Mouse (Mus musculus) ES-Bruce4 (cell line): Measurements from ENCODE around the gene Aak1. TPM values are rescaled to one million over a fixed set of nuclear protein-coding genes. Genes with fewer than 3 reads are reported as not detected.

Source experiments
- H3K27ac ChIP-seq: 2 replicates; pipeline ENCODE4 v1.5.1; 2012; ENCODE audit warnings: low read length, inconsistent platforms; ENCODE audit not compliant: insufficient read depth
- H3K27me3 ChIP-seq: 2 replicates; pipeline ENCODE4 v1.6.1; 2012; ENCODE audit warnings: mild to moderate bottlenecking, low read length, inconsistent platforms; ENCODE audit not compliant: control insufficient read depth, poor library complexity, insufficient read depth, severe bottlenecking
- H3K36me3 ChIP-seq: 2 replicates; pipeline ENCODE4 v1.6.1; 2012; ENCODE audit warnings: inconsistent platforms, mild to moderate bottlenecking, low read length, moderate library complexity; ENCODE audit not compliant: control insufficient read depth, poor library complexity, insufficient read depth, severe bottlenecking
- H3K4me1 ChIP-seq: one replicate; pipeline ENCODE4 v1.8.1; 2011; ENCODE audit warnings: low read length; ENCODE audit not compliant: control insufficient read depth, insufficient read depth
- H3K4me3 ChIP-seq: 2 replicates; pipeline ENCODE4 v1.5.1; 2011; ENCODE audit warnings: low read depth, mild to moderate bottlenecking, low read length
- H3K9ac ChIP-seq: 2 replicates; pipeline ENCODE4 v1.6.1; 2012; ENCODE audit warnings: low read depth, mild to moderate bottlenecking, inconsistent platforms; ENCODE audit not compliant: poor library complexity, severe bottlenecking
- H3K9me3 ChIP-seq: replicated peaks from 2 replicates; pipeline ENCODE4 v1.6.1; 2012; ENCODE audit warnings: mild to moderate bottlenecking, low read length, inconsistent platforms; ENCODE audit not compliant: control insufficient read depth, poor library complexity, insufficient read depth, severe bottlenecking
- CTCF ChIP-seq: IDR thresholded peaks from one replicate; pipeline ENCODE4 v1.8.1; 2011; ENCODE audit warnings: low read depth, low read length
- EP300 ChIP-seq: IDR thresholded peaks from 2 replicates; pipeline ENCODE4 v1.6.1; 2011; ENCODE audit warnings: low read depth, low read length; ENCODE audit not compliant: insufficient read depth
- POLR2A ChIP-seq: IDR thresholded peaks from one replicate; pipeline ENCODE4 v1.8.1; 2011; ENCODE audit warnings: low read length; ENCODE audit not compliant: insufficient read depth
- polyA plus RNA-seq: library from polyadenylated mRNA; stranded (reverse); fragments of >200 nt; gene quantifications from 2 replicates; pipeline ENCODE4 v1.2.4, GENCODE M21; 2011; ENCODE audit warnings: low read depth; ENCODE audit not compliant: missing spikeins, insufficient read depth, insufficient read length

The Aak1 gene
- polyA plus RNA-seq, 1 experiment: 38.2 TPM

- TF ChIP-seq POLR2A: no peak
- no peak for TF ChIP-seq EP300
- no peak for TF ChIP-seq CTCF
- Histone ChIP-seq H3K36me3 (no peaks in the 10 kb centered on the region), H3K27ac (no peak overlapping the region), H3K4me1 (no peaks in the 10 kb centered on the region), H3K9ac (no peak overlapping the region), H3K27me3 (no peaks in the 10 kb centered on the region), H3K4me3 (no peak overlapping the region), H3K9me3 (no peaks in the 10 kb centered on the region)
These were observed 36.7 kb downstream of the Aak1 start for GRCm38 (mm10) chr6:86885816-86886529.

GRCm38 (mm10) chr6:86886803-86887202, 37.5 kb downstream of the Aak1 start:
- no peaks in the 10 kb centered on the region for H3K9me3 ChIP-seq
- no peaks in the 10 kb centered on the region for H3K4me1 ChIP-seq
- no peak overlapping the region for H3K9ac ChIP-seq
- no peaks in the 10 kb centered on the region for H3K36me3 ChIP-seq
- H3K27me3 ChIP-seq: no peaks in the 10 kb centered on the region
- H3K4me3 ChIP-seq: no peak overlapping the region
- no peak for TF ChIP-seq EP300
- TF ChIP-seq POLR2A: no peak
- no peak for TF ChIP-seq CTCF
- H3K27ac ChIP-seq: no peak overlapping the region

DNA sequence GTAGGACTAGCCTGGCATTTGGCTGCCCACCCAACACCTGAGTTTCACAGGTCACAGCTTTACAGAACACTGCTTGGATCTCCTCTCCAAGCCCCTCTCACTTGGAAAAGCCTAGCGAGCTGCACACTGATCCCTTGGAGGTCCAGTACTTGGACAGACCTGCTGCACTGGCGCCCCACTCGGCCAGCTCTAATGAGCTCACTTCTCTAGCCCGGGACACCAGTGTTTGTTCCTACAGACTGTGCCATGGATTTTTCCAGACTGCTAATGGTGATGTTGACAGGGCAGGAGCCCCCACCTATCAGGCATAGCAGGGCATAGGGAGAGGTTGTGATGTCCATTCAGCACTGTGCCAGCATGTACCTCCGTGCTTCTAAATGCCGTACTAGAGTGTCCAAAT, 48.2 kb downstream of the Aak1 start:
- TF ChIP-seq POLR2A: no peak
- TF ChIP-seq CTCF: no peak
- no peak for TF ChIP-seq EP300
- Histone ChIP-seq H3K27ac (no peak overlapping the region), H3K4me3 (no peak overlapping the region), H3K4me1 (no peaks in the 10 kb centered on the region), H3K36me3 (no peaks in the 10 kb centered on the region), H3K27me3 (no peaks in the 10 kb centered on the region), H3K9me3 (no peaks in the 10 kb centered on the region), H3K9ac (no peak overlapping the region)

DNA sequence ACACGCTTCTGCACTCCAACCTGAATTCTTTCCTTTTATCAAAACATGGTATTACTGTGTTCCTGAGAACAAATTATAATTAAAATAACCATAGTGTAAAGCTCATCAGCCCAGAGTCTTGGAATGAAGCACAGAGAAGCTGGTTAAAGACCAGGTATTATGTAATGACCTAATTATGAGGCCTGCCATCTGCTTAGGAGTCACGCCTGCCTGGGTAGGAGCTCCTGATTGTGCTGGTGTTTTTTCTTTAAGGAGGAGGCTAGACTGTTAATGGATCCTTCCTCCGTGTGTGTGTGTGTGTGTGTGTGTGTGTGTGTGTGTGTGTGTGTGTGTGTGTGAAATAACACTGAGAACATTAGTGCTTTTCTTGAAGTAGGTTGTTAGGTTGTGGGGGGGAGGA, 49.7 kb downstream of the Aak1 start:
- no peak for TF ChIP-seq POLR2A
- TF ChIP-seq CTCF: no peak
- no peak for TF ChIP-seq EP300
- Histone ChIP-seq H3K4me3 (no peak overlapping the region), H3K27me3 (no peaks in the 10 kb centered on the region), H3K27ac (no peak overlapping the region), H3K4me1 (no peaks in the 10 kb centered on the region), H3K36me3 (no peaks in the 10 kb centered on the region), H3K9me3 (no peaks in the 10 kb centered on the region), H3K9ac (no peak overlapping the region)

- TF ChIP-seq POLR2A (no peak), CTCF (no peak), EP300 (no peak)
- H3K9ac ChIP-seq: no peak overlapping the region
- H3K4me3 ChIP-seq: no peak overlapping the region
- H3K4me1 ChIP-seq: no peaks in the 10 kb centered on the region
- H3K36me3 ChIP-seq: no peaks in the 10 kb centered on the region
- no peaks in the 10 kb centered on the region for H3K27me3 ChIP-seq
- no peak overlapping the region for H3K27ac ChIP-seq
- H3K9me3 ChIP-seq: no peaks in the 10 kb centered on the region
These were observed 50.6 kb downstream of the Aak1 start for GRCm38 (mm10) chr6:86899965-86900364.

- Histone ChIP-seq H3K27ac (no peak overlapping the region), H3K4me3 (no peak overlapping the region), H3K4me1 (no peaks in the 10 kb centered on the region), H3K9me3 (no peaks in the 10 kb centered on the region), H3K9ac (no peak overlapping the region), H3K36me3 (no peaks in the 10 kb centered on the region), H3K27me3 (no peaks in the 10 kb centered on the region)
- TF ChIP-seq CTCF (no peak), POLR2A (no peak), EP300 (no peak)
These were observed 51.2 kb downstream of the Aak1 start for GRCm38 (mm10) chr6:86900546-86900945.
